Mouse (Mus musculus): Measurements from ENCODE around the gene Fam193a. TPM values are rescaled to one million over a fixed set of nuclear protein-coding genes. Genes with fewer than 3 reads are reported as not detected.

Gene Fam193a
- total and polyA plus RNA-seq, 2 experiments from 2014 or later = 12.4 to 53.3 TPM

GRCm38 (mm10) chr5:34419188-34419587 is 49.5 kb downstream of the Fam193a start:
- 92% methylated on average over 1 of the region's 1 CpGs for WGBS

GRCm38 (mm10) chr5:34430776-34431175 is 61.0 kb downstream of the Fam193a start:
- Histone ChIP-seq H3K4me3 (ENCODE audit: low read depth, low read length) (no peak overlapping the region), H3K4me1 (ENCODE audit: insufficient read depth, low read length) (no peaks in the 10 kb centered on the region), H3K9me3 (ENCODE audit: low read length) (no peaks in the 10 kb centered on the region), H3K27me3 (ENCODE audit: insufficient read depth, low read length) (no peaks in the 10 kb centered on the region), H3K27ac (ENCODE audit: low read depth, low read length) (no peak overlapping the region), H3K4me2 (ENCODE audit: low read depth, low read length, poor library complexity, severe bottlenecking) (no peak overlapping the region), H3K36me3 (ENCODE audit: insufficient read depth, low read length) (peaks cover 36% of the 10 kb centered on the region), H3K9ac (replicated peaks; ENCODE audit: low read length, poor library complexity, severe bottlenecking) (no peak overlapping the region)
- 86% methylated on average over 3 of the region's 3 CpGs for WGBS
- no peak for TF ChIP-seq CTCF (IDR thresholded peaks at IDR 0.05)
- ATAC-seq (ENCODE audit: low FRiP score) (no peak), DNase-seq (ENCODE audit: low spot score) (no peak)

More at GRCm38 (mm10) chr5:34419188-34419587, 49.5 kb downstream of the Fam193a start:
- no peaks in the 10 kb centered on the region for H3K4me1 ChIP-seq (ENCODE audit: insufficient read depth, low read length)
- no peak overlapping the region for H3K9ac ChIP-seq (replicated peaks; ENCODE audit: low read length, poor library complexity, severe bottlenecking)
- ATAC-seq (ENCODE audit: low FRiP score) (no peak), DNase-seq (ENCODE audit: low spot score) (no peak)
- H3K4me3 ChIP-seq (ENCODE audit: low read depth, low read length) = no peak overlapping the region
- H3K4me2 ChIP-seq (ENCODE audit: low read depth, low read length, poor library complexity, severe bottlenecking) = no peak overlapping the region
- TF ChIP-seq CTCF (IDR thresholded peaks at IDR 0.05) = no peak
- no peaks in the 10 kb centered on the region for H3K9me3 ChIP-seq (ENCODE audit: low read length)
- H3K27me3 ChIP-seq (ENCODE audit: insufficient read depth, low read length) = no peaks in the 10 kb centered on the region
- no peak overlapping the region for H3K27ac ChIP-seq (ENCODE audit: low read depth, low read length)
- peaks cover 9% of the 10 kb centered on the region; the same call in 1 of the 2 replicates for H3K36me3 ChIP-seq (ENCODE audit: insufficient read depth, low read length)

- Histone ChIP-seq H3K9me3 (ENCODE audit: low read length) (no peaks in the 10 kb centered on the region), H3K36me3 (ENCODE audit: insufficient read depth, low read length) (peaks cover 43% of the 10 kb centered on the region), H3K9ac (replicated peaks; ENCODE audit: low read length, poor library complexity, severe bottlenecking) (no peak overlapping the region), H3K27ac (ENCODE audit: low read depth, low read length) (no peak overlapping the region), H3K4me2 (ENCODE audit: low read depth, low read length, poor library complexity, severe bottlenecking) (no peak overlapping the region), H3K4me1 (ENCODE audit: insufficient read depth, low read length) (no peaks in the 10 kb centered on the region), H3K27me3 (ENCODE audit: insufficient read depth, low read length) (no peaks in the 10 kb centered on the region), H3K4me3 (ENCODE audit: low read depth, low read length) (no peak overlapping the region)
- WGBS = 88% methylated on average over 1 of the region's 1 CpGs
- no peak for TF ChIP-seq CTCF (IDR thresholded peaks at IDR 0.05)
- ATAC-seq (ENCODE audit: low FRiP score) (no peak), DNase-seq (ENCODE audit: low spot score) (no peak)
Observed at GRCm38 (mm10) chr5:34433786-34434185, 64.1 kb downstream of the Fam193a start.

- H3K4me1 ChIP-seq (ENCODE audit: insufficient read depth, low read length) = no peaks in the 10 kb centered on the region
- no peak for DNase-seq (ENCODE audit: low spot score)
- no peaks in the 10 kb centered on the region for H3K9me3 ChIP-seq (ENCODE audit: low read length)
- peaks cover 43% of the 10 kb centered on the region for H3K36me3 ChIP-seq (ENCODE audit: insufficient read depth, low read length)
- no peak overlapping the region for H3K27ac ChIP-seq (ENCODE audit: low read depth, low read length)
- TF ChIP-seq CTCF (IDR thresholded peaks at IDR 0.05) = no peak
- ATAC-seq (ENCODE audit: low FRiP score) = no peak
- WGBS = 90% methylated on average over 3 of the region's 3 CpGs
- no peak overlapping the region for H3K9ac ChIP-seq (replicated peaks; ENCODE audit: low read length, poor library complexity, severe bottlenecking)
- no peak overlapping the region for H3K4me2 ChIP-seq (ENCODE audit: low read depth, low read length, poor library complexity, severe bottlenecking)
- no peak overlapping the region for H3K4me3 ChIP-seq (ENCODE audit: low read depth, low read length)
- H3K27me3 ChIP-seq (ENCODE audit: insufficient read depth, low read length) = no peaks in the 10 kb centered on the region
Observed at GRCm38 (mm10) chr5:34434241-34434640, 64.5 kb downstream of the Fam193a start.

GRCm38 (mm10) chr5:34438052-34438451 is 68.3 kb downstream of the Fam193a start:
- Histone ChIP-seq H3K27me3 (ENCODE audit: insufficient read depth, low read length) (no peaks in the 10 kb centered on the region), H3K9ac (replicated peaks; ENCODE audit: low read length, poor library complexity, severe bottlenecking) (no peak overlapping the region), H3K4me1 (ENCODE audit: insufficient read depth, low read length) (no peaks in the 10 kb centered on the region), H3K36me3 (ENCODE audit: insufficient read depth, low read length) (peaks cover 42% of the 10 kb centered on the region), H3K4me2 (ENCODE audit: low read depth, low read length, poor library complexity, severe bottlenecking) (no peak overlapping the region), H3K9me3 (ENCODE audit: low read length) (no peaks in the 10 kb centered on the region), H3K27ac (ENCODE audit: low read depth, low read length) (no peak overlapping the region), H3K4me3 (ENCODE audit: low read depth, low read length) (no peak overlapping the region)
- 97% methylated on average over 4 of the region's 4 CpGs for WGBS
- no peak for TF ChIP-seq CTCF (IDR thresholded peaks at IDR 0.05)
- no peak for ATAC-seq (ENCODE audit: low FRiP score)
- no peak for DNase-seq (ENCODE audit: low spot score)

- Histone ChIP-seq H3K9me3 (ENCODE audit: low read length) (no peaks in the 10 kb centered on the region), H3K4me1 (ENCODE audit: insufficient read depth, low read length) (no peaks in the 10 kb centered on the region), H3K4me2 (ENCODE audit: low read depth, low read length, poor library complexity, severe bottlenecking) (no peak overlapping the region), H3K36me3 (ENCODE audit: insufficient read depth, low read length) (peaks cover 47% of the 10 kb centered on the region), H3K4me3 (ENCODE audit: low read depth, low read length) (no peak overlapping the region), H3K27ac (ENCODE audit: low read depth, low read length) (no peak overlapping the region), H3K27me3 (ENCODE audit: insufficient read depth, low read length) (no peaks in the 10 kb centered on the region), H3K9ac (replicated peaks; ENCODE audit: low read length, poor library complexity, severe bottlenecking) (no peak overlapping the region)
- TF ChIP-seq CTCF (IDR thresholded peaks at IDR 0.05) = no peak
- 86% methylated on average over 1 of the region's 1 CpGs for WGBS
- ATAC-seq (ENCODE audit: low FRiP score) = no peak
- no peak for DNase-seq (ENCODE audit: low spot score)
Observed at GRCm38 (mm10) chr5:34438659-34439058, 68.9 kb downstream of the Fam193a start.
